Mouse (Mus musculus) R1 (cell line): ENCODE measurements around the gene B4galt3.
"Not testable (repeated sequence)": the region's sequence is repeated elsewhere in the genome, so short reads cannot be mapped to it uniquely, and the experiment has no call there.

Source experiments
- DNase-seq: peaks from one replicate; pipeline ENCODE4 v3.0.0-alpha.2; 2018; ENCODE audit warnings: low read depth, low spot score

Gene B4galt3

DNA sequence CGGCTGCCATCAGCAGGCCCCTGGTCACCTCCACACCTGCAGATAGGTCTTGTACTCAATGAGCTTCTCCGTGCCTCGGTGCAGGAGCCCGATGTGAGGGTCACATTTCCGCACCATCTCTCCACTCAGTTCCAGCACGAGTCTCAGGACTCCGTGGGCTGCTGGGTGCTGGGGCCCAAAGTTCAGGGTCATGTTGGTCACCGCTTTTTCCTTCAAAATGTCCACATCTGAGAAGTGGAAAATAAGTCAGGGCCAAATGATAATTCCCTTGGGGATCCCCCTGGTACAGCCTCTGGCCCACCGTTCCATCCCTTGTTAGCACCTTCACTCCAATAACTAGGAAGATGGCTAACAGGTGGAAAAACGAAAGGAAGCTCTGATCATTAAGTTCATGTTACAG lies 29.2 kb upstream of the B4galt3 start:
- DNase-seq, result no peak

DNA sequence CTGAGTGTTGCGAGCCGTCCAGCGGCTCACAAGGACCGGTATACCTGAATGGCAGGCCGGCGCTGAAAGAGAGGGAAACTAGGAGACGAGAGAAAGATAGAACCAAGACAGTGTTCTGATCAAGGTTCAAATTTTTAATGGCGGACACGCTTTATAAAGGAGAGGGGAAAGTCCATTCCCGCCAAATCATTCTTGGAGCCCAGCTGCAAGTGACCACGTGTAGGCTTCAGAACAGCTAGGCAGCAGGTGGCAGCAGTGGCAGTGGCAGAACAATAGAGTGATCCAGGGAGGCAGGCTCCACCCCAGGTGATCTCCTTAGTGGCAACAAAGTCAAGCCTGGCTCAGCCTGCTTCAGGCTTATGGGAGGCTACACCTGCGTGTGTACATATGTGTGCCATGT lies 28.2 kb upstream of the B4galt3 start:
- DNase-seq, result not testable (repeated sequence)

DNA sequence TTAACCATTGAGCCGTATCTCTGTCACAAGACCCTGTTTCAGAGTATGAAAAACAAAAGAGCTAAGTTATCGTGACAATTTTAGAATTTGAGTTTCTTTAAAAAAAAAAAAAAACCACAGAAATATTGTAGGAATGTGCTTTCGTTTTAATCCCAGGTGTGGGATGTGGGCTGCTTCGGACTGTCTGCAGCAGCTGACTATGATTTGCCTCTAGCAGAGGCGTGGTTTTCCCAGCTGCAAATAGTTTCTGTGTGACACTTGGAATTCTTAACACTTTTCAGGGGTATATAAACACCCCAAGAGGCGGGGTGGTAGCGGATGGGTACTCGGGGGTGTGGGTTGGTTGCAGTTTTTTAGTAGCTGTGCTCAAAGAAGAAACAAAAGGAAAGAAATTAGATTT lies 24.8 kb upstream of the B4galt3 start:
- DNase-seq, result no peak

DNA sequence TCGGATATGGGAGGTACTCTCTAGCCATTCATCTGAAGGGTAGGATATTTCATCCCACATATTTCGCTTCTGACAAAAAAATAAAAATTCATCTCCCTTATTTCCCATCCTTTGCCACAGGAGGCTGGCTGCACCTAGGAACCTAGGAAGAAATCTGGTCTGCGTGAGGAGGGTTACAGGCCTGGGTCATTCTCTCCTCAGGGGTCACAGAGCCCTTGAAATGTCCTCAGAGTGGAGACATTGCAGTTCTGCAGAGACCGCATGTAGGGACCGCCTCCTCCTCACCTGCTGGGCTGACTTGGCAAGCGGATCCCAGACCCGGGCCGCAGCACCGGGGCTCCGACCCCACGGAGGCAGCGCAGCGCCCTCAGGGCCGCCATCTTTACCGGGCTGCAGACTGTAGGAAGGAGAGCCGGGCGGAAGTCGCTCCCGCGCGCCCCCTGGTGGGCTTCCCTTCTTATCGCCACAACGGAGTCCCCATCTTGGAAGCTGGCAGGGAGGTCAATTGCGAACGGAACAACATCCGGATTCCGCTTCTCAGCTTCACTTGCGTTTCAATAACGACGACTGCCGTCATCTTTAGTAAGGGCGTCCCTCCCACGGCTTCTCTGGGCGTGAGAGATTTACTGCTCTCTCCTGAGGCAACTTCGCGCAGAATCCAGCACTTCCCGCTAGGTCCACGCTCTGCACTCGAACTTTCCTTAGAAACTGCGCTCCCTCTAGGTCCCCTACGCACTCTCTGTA lies 23.2 kb upstream of the B4galt3 start:
- peak; percentile 98 for DNase-seq

DNA sequence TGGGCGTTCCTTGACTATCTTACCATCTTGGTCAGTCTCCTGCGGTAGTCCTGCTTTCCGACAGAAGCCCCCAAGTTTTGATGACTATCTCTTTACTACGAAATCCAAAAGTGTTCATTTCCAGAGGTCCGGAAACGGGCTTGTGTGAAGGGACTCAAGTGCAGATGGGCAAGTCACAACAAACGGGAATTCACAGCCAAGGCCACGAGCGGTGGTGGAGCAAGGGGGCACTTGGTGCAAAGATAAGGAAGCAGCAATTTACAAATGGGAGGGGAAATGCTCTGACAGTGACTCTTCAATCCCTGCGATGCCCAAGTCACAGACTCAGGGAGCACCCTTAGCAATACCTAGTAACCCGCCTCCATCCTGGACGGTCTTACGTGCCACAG lies 22.7 kb upstream of the B4galt3 start:
- no peak for DNase-seq

DNA sequence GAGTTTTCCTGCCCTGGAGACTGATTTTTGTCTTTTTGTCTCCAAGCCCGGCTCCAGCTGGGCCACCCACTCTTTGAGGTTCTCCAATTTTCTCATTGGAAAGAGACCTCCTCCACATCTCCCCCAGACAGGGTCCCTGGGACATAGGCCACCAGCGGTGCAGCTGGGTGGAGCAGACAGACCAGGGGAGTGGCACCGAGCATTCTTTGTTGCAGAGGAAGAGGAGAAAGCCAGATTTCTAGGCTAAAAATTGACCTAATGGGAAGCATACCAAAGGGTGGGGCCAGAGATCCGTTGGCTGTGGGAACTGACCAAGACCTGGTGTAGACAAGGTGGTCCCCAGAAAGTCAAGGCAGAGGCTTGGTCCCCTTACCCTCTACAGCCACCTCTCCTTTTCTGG lies 22.2 kb upstream of the B4galt3 start:
- DNase-seq, result no peak

DNA sequence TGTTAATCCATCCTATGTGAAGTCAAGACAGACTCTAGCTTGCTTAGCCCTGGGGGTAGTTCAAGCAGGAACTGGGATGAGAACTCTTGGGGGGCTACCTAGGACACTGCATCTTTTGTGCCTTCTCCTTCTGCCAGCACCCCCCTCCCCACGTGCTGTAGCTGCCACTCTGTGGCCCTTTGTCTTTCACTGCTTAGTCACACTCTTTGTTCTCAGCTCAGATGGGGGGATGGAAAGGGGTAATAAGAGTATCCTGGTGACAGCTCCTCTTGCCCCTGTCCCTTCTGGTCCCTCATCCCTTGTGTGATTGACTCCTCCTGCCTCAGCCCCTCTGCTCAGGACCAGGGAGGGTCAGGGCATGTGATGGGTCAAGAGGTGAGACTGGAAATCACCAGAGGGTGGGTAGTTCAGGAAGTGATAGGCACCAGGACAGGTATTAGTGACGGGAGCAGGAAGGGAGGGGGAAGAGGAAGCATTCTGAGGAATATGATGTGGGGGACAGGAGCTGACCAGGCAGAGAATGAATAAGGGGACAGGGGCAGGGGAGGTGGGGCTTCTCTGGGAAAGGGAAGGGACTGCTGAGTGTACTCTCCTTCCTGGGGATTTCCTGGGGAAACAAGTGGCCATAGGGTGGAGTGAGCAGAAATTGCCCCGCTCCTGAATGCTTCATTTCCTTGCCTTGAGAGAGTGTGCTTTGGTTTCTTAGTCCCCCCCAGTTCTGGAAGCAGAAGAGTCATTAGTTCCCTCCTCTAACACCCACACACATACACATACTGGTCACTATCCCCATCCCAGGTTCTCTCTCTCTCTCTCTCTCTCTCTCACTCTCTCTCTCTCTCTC lies 21.5 kb upstream of the B4galt3 start:
- no peak for DNase-seq

DNA sequence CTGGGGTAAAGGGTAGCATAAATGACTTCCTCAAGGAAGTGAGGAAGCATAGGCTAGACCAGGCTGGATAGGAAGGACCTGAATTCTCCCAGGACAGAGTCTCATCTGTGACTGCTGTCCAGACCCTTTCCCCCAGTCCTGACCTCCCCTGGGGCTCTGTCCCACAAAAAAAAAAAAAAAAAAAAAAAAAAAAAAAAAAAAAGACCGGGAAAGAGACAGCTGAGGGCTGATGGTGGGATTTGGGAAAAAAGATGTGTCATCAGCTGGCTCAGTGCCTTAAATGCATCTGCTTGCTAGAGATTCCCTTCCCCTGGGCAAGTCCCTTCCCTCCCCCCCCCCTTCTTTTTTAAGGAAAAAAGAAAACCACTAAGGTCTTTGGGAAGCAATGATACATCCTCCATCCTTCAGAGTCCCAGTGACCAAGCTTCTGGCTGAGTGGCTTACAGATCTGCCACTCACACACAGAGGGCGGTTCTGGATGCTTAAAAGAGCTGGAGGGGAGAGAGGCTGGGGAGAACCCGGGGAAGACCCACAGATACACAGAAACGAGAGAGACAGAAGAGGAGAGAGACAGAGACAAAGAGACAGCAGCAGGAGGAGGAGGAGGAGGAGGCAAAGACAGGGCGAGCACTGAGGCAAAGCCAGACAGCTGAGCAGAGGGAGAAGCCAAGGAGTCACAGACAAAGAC lies 20.1 kb upstream of the B4galt3 start, which contains the start of gene Adamts4:
Adamts4 (plus strand) TSS at position 509 of the 688 bp plus-strand sequence.
- DNase-seq, result no peak

DNA sequence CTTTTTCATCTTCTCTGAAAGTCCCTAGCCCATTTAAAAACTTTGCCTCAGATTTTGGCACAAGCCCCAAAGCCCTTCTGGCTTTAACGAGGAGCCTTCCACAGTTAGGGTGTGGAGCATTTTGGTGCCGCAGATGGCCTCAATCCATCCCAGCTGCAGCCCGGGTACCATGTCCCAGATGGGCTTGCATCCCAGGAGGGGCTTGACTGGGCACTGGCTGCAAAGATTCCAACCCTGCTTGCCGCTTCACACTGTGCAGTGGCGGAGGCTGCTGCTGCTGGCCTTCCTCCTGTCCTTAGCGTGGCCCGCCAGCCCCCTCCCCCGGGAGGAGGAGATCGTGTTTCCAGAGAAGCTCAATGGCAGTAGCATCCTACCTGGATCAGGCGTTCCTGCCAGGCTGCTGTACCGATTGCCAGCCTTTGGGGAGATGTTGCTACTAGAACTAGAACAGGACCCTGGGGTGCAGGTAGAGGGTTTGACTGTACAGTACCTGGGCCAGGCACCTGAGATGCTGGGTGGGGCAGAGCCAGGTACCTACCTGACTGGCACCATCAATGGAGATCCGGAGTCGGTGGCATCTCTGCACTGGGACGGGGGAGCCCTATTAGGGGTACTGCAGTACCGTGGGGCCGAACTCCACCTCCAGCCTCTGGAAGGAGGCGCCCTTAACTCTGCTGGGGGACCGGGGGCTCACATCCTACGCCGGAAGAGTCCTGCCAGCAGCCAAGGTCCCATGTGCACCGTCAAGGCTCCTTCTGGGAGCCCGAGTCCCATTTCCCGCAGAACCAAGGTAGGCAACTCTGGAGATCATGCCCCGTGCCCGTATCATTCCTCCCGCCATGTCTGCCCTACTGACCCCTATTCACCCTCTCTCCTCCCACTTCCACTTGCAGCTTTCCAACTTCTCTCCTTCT lies 19.2 kb upstream of the B4galt3 start, which contains the start of gene Ndufs2:
Ndufs2 (minus strand) TSS at position 709 of the 914 bp plus-strand sequence.
- no peak for DNase-seq

DNA sequence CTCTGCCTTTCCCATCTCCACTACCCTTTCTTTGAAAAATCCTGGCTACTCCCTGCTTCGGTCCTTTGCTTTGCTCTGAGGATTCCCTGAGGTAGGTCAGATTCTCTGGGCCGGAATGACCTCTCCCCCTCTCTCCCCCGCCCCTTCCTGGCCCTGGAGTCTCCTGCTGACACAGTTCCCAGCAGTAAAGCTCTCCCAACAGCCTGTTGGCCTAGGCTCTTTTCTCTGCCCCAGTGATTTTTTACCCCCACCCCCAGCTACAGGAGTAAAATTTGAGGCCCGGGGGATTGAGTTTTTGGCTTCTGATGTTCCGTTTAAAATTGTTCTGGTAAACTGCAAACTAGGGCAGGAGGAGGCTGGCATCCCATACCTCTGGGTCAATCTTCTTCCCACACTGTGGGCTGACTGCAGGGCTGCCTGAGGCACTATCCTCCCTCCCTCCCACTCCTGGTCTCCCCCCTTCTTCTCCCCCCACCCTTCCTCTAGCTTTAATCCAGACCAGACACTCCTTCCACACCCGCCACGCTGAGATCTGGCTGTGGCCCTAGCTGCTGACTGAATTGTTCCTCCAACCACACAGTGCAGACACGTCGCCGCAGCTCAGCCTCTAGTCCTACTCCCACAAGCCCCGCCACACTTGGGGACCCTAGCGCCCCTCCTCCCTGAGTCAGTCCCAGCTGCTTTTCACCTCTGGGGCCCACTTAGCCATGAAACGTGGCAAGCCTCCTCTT lies 18.4 kb upstream of the B4galt3 start:
- DNase-seq, result peak; percentile 55

DNA sequence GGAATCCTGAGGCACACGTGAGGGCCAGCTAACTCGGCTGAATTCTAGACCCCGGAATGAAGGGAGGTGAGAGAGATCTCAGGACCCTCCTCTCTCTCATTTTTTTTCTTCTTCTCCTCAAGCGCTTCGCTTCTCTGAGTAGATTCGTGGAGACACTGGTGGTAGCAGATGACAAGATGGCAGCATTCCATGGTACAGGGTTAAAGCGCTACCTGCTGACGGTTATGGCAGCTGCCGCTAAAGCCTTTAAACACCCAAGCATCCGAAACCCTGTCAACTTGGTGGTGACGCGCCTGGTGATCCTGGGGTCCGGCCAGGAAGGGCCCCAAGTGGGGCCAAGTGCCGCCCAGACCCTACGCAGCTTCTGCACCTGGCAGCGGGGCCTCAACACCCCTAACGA lies 17.7 kb upstream of the B4galt3 start:
- peak; percentile 55 for DNase-seq

DNA sequence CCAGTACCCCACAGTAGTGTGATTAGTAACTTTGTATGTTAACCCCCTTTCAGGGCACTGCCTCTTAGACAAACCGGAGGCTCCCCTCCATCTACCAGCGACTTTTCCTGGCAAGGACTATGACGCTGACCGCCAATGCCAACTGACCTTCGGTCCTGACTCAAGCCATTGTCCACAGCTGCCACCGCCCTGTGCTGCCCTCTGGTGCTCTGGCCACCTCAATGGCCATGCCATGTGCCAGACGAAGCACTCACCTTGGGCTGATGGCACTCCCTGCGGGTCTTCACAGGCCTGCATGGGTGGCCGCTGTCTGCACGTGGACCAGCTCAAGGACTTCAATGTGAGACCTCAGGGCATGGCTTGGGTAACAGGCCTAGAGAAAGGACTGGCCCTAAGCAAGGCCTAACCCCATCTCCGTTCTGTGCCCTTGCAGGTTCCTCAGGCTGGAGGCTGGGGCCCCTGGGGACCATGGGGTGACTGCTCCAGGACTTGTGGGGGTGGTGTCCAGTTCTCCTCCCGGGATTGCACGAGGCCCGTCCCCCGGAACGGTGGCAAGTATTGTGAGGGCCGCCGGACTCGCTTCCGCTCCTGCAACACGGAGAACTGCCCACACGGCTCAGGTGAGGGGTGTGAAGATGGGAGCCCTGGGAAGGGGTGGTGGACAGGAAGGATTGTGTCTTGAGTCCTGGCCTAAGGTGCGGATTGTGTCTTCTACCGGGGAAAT lies 13.9 kb upstream of the B4galt3 start:
- no peak for DNase-seq

DNA sequence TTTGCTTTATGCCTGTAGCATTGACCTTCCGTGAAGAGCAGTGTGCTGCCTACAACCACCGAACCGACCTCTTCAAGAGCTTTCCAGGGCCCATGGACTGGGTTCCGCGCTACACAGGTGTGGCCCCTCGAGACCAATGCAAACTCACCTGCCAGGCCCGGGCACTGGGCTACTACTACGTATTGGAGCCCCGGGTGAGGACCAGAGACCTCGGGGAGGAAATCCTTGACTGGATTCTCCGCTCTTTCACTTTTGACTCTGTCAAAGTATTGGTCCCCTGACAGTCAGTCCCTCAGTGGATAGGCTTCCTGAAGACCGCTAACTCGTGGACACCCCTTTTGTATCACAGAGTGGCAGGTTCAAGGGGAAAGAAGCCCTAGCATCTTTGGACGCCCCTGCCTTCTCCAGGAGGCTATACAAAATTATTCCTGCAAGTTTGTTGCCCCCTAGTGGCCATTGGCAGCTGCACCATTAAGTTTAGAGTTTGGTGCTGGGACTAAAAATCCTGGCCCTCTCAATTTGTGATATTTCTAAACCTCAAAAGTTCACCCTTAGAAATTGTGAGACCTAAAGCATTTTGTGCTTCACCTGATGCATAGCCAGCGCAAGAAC lies 13.1 kb upstream of the B4galt3 start:
- DNase-seq, result peak; percentile 87

DNA sequence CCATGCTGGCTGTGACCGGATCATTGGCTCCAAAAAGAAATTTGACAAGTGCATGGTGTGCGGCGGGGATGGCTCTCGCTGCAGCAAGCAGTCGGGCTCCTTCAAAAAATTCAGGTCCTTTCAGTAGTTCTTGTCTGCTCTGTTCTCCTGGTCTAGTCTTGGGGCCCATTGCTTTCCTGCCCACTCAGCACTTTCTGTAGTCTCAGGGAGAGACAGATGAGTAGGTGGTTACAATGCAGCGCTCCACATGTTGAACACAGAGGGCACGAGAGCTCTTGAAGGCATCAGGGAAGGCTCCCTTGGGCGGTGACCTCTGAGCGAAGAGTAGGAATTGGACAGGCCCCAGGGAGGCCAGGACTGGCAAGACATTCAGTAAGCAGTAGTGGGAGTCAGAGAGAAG lies 12.3 kb upstream of the B4galt3 start:
- no peak for DNase-seq

DNA sequence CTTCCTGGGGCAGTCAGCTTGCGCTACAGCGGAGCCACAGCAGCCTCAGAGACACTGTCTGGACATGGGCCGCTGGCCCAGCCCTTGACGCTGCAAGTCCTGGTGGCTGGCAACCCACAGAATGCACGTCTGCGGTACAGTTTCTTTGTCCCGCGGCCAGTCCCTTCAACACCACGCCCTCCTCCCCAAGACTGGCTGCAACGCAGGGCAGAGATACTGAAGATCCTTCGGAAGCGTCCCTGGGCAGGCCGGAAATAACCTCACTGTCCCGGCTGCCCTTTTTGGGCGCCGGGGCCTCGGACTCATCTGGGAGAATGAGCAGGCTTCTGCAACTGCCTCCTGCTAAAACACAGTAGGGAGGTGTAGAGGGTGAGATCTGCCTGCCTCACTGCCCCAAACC lies 11.2 kb upstream of the B4galt3 start:
- DNase-seq, result no peak

DNA sequence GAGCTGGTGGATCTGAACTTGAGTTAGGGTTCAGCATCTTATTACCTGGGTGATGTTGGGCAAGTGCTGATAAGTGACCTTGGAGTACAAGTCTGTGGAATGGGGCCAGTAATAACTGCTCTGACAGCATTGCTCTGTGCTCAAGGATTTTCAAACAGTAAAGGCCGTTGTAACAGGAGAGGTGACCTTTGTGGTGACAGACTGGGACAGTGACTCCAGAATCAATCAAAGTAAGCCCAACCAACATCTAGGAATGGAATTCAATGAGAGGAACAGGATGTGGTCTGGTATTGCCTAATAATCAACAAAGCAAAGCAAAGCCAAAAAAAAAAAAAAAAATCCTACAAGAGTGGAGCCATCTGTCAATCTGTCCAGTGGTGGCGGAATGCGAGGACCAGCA lies 9.8 kb upstream of the B4galt3 start:
- DNase-seq, result no peak

DNA sequence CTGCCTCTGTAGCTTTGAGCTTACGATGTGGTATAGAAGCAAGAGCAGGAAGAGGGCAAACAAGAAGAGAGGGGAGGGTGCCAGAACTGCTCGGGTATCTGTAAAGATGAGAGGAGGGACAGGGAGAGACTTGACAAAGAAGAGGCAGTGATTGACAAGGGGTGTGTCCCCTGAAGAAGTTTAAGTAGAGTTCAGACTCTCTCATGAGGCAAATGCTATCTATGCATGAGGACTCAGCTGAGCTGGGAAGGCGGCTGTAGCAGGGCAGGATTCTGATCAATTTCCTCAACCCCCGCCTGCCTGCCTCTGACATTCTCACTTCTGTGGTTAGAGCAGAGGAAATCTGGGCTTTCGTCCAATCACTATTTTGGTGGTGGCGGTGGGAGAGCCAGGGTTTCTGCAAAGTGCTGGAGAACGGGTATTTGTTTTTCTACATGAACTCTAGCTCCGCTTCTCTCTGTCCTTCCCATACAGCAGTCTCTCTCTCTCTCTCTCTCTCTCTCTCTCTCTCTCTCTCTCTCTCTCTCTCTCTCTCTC lies 7.5 kb upstream of the B4galt3 start:
- no peak for DNase-seq

DNA sequence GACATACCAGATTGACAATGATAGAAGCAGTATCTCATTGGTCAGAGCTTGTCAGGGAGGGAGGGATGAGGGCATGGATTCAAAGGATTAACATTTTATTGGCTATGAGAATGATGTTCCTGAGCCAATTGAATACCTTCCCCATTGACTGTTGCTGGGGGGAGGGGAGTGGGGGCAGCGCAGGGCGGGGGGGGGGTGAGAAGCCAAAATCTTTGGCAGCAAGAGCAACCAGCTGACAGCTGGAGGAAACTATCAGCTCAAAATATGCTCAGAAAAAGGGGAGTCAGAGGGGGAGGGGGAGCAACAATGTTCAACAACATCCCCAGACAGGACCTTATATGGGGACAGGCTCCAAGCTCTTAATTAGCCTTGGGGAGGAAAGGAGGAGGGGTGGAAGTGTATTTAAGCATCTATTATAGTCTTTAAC lies 6.9 kb upstream of the B4galt3 start:
- no peak for DNase-seq
